Mouse (Mus musculus): Measurements from ENCODE around the gene Fbxo41. TPM values are rescaled to one million over a fixed set of nuclear protein-coding genes. Genes with fewer than 3 reads are reported as not detected.

Fbxo41 gene
- total RNA-seq, 2 experiments from 2014 or later = 95.1 to 98.5 TPM

GRCm38 (mm10) chr6:85496976-85497375 is 5.8 kb downstream of the Fbxo41 start:
- no peak for DNase-seq (ENCODE audit: extremely low spot score in 1 of 2, low spot score in 1 of 2)

- no peak for DNase-seq (ENCODE audit: extremely low spot score in 1 of 2, low spot score in 1 of 2)
Measured at GRCm38 (mm10) chr6:85491606-85492005, 11.2 kb downstream of the Fbxo41 start.

- no peak for DNase-seq (ENCODE audit: extremely low spot score in 1 of 2, low spot score in 1 of 2)
Measured at GRCm38 (mm10) chr6:85490252-85490651, 12.5 kb downstream of the Fbxo41 start.

DNA sequence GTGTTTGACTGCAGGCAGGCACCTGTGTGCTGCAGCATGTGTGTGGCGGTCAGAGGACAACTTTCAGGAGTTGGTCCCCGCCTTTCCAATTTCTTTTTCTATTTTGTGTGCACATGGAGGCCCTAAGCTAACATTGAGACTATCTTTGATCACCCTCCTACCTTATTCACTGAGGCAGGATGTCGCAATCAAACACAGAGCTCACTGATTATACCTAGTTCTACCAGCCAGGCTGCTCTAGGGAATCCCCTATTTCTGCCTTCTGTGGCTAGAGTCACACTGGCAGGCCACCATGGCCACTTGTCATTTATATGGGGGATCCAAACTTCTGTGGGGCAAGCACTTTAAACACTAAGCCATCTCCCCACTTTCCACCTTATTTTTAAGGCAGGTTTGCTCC is 13.1 kb downstream of the Fbxo41 start:
- no peak for DNase-seq (ENCODE audit: extremely low spot score in 1 of 2, low spot score in 1 of 2)

- DNase-seq (ENCODE audit: extremely low spot score in 1 of 2, low spot score in 1 of 2) = no peak
Measured at GRCm38 (mm10) chr6:85488510-85488909, 14.3 kb downstream of the Fbxo41 start.

DNA sequence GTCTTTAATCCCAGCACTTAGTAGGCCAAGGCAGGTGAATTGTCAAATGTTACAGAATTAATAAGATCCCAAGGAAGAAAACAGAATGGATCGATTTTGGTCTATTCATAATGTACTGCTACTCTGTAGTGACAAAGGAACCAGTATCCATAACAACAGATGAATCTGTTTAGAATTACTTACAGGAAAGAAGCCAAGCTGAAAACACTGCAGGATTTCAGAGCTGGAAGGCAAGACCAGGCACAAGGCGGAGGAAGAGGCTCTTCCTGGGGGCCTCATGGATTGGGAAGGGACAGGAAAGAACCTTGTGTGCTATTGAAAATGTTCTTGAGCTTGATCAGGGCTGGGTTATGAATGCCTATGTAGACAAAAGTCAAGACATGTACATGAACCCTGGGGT is 17.1 kb downstream of the Fbxo41 start:
- no peak for DNase-seq (ENCODE audit: extremely low spot score in 1 of 2, low spot score in 1 of 2)

DNA sequence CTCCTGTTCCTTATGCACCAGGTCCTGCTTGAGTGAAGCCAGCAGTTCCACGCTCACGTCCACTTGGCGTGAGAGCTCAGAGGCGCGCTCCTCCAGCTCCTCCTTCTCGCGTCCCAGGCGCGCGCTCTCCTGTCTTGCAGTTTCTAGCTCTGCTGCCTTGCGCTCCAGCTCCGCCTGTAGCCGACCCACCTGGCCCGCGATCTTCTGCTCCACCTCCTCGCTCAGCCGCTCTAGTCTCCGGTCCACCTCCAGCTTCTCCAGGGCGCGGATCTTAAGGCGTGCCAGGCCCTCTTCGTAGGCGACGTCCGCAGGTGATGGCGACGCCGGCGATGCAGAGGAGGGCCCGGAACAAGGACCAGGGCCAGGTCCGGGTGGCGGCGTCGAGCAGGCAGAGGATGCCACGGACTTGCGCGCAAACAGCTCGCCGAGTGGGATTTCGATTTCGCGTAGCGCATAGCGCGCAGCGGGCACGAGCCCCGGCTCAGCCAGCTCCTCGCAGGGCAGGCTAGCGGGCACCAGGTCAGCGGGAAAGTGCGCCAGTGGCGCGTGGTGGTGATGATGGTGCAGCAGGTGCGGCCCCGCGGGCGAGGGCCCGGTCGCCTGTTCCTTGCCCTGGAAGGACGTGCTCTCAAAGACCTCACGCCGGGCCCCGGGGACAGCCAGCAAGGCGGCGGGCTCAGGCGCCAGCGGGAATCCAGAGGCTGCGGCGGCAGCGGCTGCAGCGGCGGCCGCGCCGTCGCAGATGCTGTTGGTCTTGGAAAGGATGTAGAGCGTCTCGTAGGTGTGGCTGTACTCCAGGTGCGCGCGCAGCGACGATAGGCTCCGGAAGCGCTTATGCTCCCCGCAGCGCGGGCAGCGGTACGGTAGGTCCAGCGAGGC is 18.7 kb downstream of the Fbxo41 start:
- DNase-seq (ENCODE audit: extremely low spot score in 1 of 2, low spot score in 1 of 2) = no peak

DNA sequence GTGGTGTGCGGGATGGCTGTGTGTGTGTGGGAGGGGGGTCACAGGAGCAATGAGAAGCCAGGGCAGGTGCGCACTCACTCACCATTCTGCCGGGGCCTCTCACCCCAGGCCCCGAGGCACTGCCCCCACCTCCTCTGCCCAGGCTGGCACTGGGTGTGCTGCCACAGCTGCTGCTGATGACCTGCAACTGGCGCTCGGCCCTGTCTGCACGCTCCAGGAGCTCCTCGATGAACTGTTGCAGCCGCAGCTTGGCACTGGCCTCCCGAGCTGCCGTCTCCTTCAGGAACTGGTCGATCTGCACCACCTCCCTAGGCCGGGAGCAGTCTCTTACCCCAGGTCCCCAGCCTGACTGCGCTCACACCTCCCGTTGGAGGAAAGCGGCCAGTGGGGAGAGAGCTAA is 22.1 kb downstream of the Fbxo41 start:
- no peak for DNase-seq (ENCODE audit: extremely low spot score in 1 of 2, low spot score in 1 of 2)

- no peak for DNase-seq (ENCODE audit: extremely low spot score in 1 of 2, low spot score in 1 of 2)
Measured at GRCm38 (mm10) chr6:85479979-85480378, 22.8 kb downstream of the Fbxo41 start.

DNA sequence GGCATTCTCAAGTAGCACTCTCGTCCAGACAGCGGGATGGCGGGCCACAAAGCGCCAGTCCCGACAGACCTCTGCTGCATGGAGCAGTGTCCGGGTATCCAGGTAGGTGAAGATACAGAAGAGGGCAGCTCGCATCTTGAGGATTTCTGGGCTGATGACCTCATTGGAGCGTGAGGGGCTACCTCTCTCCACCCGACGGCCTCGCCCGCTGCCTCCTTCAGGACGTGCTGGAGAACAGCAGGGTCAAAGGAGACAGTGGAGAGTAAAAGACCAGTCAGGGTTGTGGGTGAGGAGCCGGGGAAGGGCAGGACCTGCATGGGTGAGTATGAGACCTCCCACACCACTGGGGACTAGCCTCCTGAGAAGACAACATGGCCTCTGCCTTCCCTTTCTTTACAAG is 24.4 kb downstream of the Fbxo41 start:
- DNase-seq (ENCODE audit: extremely low spot score in 1 of 2, low spot score in 1 of 2) = no peak

DNA sequence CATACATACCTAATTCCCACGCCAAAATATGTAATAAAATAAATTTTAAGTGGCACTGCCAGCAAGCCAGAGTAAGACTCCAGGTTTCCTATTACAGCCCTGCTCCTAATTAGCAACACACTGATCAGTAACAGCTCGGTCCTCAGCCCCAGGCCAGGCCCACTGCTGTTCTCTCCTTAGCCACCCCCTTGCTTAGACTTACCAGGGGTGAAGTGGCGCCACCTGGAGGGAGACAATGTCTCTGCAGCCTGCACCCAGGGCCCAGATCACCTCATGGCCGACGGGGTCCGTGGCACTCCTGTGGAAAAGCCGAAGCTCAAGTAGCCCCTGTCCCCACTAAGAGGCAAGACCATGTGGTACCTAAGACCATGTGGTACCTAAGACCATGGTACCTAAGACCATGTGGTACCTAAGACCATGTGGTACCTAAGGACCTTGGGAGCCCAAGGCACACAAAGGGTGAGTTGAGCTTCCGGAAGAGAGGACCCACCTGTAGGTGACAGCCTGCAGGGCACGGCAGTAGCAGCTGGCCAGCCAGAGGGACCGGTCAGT is 25.4 kb downstream of the Fbxo41 start:
- DNase-seq (ENCODE audit: extremely low spot score in 1 of 2, low spot score in 1 of 2) = no peak

GRCm38 (mm10) chr6:85475581-85475980 is 27.2 kb downstream of the Fbxo41 start:
- no peak for DNase-seq (ENCODE audit: extremely low spot score in 1 of 2, low spot score in 1 of 2)

GRCm38 (mm10) chr6:85472542-85472941 is 30.3 kb downstream of the Fbxo41 start:
- no peak for DNase-seq (ENCODE audit: extremely low spot score in 1 of 2, low spot score in 1 of 2)

GRCm38 (mm10) chr6:85471962-85472361 is 30.8 kb downstream of the Fbxo41 start:
- DNase-seq (ENCODE audit: extremely low spot score in 1 of 2, low spot score in 1 of 2) = no peak

DNA sequence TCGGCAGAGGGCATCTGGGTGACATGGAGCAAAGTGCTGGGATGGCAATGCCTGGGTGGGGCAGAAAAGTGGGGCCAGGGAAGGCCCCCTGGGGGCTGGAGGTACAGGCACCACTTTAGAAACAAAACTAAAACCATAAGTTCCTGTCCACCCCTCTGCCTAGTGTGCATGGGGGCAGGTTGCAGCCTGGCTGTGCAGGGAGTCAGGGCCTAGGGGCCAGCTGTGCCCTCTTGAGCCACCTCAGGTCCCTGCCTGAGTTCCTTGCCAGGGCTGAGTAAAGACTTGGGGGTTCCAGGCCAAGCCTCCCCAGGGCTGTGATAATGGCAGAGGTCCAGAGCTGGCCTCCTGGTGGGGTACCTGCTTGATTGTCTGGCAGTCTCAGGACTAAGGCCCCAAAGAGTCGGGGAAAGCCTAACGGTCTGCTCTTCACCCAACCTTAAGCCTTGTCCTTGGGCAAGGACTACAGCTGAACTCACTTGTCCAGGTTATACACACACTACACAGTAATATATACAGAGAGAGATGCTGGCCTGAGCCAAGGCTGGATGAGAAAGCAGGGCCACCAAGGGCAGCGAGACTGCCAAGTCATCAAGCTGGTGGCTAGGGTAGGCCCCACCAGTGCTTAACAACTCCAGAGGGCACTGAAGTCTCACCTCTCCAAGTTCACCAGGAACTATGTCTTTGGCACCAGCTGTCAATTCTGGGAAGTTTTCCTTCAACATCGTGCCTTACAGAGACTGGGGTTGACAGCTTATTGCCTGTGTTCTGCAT is 32.9 kb downstream of the Fbxo41 start:
- no peak for DNase-seq (ENCODE audit: extremely low spot score in 1 of 2, low spot score in 1 of 2)

DNA sequence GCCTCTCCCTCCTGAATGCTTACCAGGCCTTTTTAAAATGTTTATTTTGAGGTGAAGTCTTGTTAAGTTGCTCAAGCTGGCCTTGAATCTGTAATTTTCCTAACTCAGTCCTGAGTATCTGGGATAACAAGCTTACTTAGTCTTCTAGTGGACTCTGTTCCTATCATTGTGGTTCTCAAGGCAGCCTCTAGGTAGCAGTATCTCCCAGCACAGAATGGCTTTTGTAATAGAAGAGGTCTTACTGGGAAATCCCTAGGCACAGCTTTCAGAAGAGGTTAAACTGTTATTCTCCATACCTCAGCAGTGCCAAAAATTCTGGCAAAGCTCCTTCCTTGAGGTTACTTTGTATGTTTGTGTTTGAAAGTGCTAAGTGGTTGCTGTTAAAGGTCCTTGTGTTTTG is 37.4 kb downstream of the Fbxo41 start:
- no peak for DNase-seq (ENCODE audit: extremely low spot score in 1 of 2, low spot score in 1 of 2)

- no peak for DNase-seq (ENCODE audit: extremely low spot score in 1 of 2, low spot score in 1 of 2)
Measured at GRCm38 (mm10) chr6:85459621-85460020, 43.2 kb downstream of the Fbxo41 start.

- DNase-seq (ENCODE audit: extremely low spot score in 1 of 2, low spot score in 1 of 2) = no peak
Measured at GRCm38 (mm10) chr6:85452816-85453215, 50.0 kb downstream of the Fbxo41 start.

DNA sequence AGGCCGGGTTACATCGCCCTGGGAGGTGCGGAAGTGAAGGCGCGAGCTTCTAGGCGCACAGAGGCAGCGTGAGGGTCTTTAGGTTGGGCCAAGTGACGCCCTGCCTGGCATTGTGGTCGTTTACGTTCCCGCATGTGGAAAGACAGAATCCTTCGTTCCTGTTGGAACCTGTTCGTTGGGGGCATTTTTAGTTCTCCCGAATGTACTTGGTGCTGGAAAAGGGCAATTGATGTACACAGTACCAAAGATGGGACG is 50.5 kb downstream of the Fbxo41 start:
- no peak for DNase-seq (ENCODE audit: extremely low spot score in 1 of 2, low spot score in 1 of 2)

DNA sequence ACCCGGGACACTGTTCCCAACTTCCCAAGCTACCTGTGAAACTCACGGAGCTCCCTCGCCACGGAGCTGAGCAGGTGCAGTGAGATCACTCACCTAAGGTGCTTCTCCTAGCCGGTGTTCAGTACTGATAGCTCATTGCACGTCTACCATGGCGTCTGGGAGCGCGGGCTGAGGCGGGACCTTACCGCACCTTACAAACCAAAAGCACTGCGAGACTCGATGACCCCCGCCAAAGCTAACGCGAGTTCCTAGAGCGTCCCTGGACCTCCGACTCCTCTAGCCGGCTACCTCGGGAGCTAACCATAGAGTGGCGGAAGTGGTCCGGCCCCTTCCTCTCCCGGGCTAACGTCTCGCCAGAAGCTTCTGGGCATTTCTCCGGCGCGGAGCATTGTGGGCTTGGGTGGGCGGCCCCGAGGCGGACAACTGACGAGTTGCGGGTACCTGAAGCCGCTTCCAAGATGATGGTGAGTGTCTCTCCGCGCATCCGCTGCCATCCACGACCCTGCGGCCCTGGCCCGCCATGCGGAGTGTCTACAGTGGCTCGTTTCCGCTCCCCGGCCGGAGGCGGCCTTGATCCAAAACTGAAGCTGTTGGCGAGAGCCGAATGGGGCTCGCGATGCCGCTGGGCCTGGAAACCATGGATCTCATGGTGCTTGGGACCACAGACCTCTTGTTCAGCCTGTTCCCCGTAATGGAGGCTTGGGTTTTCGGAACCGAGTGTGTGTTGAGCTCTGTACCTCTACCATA is 51.0 kb downstream of the Fbxo41 start, which contains the start of gene Pradc1:
Gene Pradc1, minus strand, starts transcription at position 307 of the 747 bp plus-strand sequence.
- peak; percentile 90 to 91 for DNase-seq (ENCODE audit: extremely low spot score in 1 of 2, low spot score in 1 of 2)
